Mouse (Mus musculus): ENCODE data around the gene Rbm33.

DNA sequence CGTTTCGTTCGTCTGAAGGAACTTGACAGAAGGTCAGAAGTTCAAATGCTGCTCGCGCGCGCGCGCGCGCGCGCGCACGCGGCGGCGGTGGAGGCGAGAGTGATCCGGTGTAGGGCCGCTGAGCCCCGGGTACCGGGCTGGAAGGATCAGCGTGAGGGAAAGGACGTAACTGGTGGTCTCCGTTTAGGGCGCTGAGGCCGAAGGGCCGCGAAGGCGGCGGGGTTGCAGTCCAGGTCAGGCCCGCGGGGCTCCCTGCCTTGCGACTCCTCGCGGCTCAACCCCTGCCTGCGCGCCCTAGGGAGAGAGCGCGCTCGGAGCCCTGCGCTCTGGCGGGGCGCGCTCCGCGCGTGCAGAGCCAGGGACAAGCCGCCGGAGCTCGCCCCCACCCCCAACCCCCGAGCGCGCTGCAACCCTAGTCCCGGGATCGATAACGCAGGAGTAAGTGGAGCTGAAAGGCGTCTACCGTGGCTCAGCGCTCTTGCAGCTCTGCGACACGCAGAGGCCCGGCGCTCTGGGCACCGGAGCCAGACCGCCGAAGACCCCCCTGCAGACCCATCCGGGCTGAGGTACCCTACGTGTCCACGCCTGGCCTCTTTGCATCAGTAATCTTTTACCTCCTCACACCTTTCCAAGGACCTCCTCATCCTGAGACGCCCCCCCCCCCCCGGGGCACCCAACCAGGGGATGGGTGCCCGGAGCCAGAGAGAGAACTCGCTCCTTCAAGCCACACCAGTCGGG is 147.6 kb downstream of the Rbm33 start:
- no peak for TF ChIP-seq POLR2A (IDR thresholded peaks at IDR 0.05; ENCODE audit: extremely low read depth, insufficient read depth, low read length)
- no peak for TF ChIP-seq CTCF (IDR thresholded peaks at IDR 0.05; ENCODE audit: low read depth, low read length)

Data from liver, adult 2 months (tissue).